Mouse (Mus musculus) heart, postnatal 14 days (tissue): ENCODE measurements around the gene Ccdc188. TPM values are rescaled to one million over a fixed set of nuclear protein-coding genes. Genes with fewer than 3 reads are reported as not detected.

Experiments
- DNase-seq, 2 experiments: peaks; one replicate each; pipeline ENCODE4 v3.0.0; 2021 to 2022
- intact Hi-C: fragments of 180-260 bp; cut with DNase I; formaldehyde crosslinking; loops from one replicate; pipeline ENCODE4 v1.15.1; 2025
- total RNA-seq, 2 experiments: library from RNA; stranded (reverse); gene quantifications; 2 replicates each; pipeline ENCODE4 v1.2.3; 2021

Gene Ccdc188
- total RNA-seq, 2 experiments from 2014 or later, result not detected

- intact Hi-C loops, result no loop called here
- DNase-seq, result no peak
These were observed 15.8 kb downstream of the Ccdc188 start for GRCm38 (mm10) chr16:18233451-18233850.

GRCm38 (mm10) chr16:18233919-18234670 is 16.4 kb downstream of the Ccdc188 start:
- DNase-seq, result no peak
- intact Hi-C loops, result no loop called here

DNA sequence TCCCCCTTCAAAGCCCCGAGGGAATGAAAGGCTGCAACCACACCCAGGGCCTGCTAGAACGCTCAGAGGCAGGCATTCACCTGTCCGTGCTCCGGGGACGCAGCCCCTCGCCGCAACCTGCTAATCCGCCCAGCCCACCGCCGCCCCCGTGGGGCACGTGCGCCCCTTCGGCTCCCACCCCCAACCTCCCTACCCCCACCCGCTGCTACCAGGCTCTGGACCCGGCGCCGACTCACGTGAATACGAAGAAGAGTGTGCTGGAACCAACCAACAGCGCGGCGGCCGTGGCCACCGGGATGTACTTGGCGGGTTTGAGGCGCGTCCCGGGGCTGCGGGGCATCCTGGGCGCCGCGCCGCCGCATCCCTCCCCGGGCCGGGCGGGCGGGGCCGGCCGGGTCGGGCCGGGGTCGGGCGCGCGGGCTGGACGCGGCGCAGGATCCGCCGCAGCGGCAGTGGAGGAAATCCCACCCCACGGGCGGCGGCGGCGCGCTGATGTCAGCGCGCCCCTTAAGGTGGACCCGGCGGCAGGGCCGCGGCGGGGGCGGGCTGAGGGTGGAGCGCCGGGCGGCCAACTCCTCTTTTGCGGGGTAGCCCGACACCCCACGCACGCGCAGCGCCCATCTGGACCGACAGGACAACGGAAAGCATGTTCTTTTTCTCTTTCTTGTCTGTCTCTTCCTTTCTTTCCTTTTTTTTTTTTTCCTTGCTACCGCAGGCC is 17.2 kb downstream of the Ccdc188 start, which contains the start of gene Zdhhc8:
Zdhhc8 (minus strand) TSS at position 466 of the 718 bp plus-strand sequence.
- DNase-seq, result peak; percentile 82 to 88
- intact Hi-C loops, result no loop called here

- intact Hi-C loops, result no loop called here
- DNase-seq, result peak; percentile 74 to 75
These were observed 17.8 kb downstream of the Ccdc188 start for GRCm38 (mm10) chr16:18235389-18236065.

GRCm38 (mm10) chr16:18236676-18237501 is 19.2 kb downstream of the Ccdc188 start:
- no peak for DNase-seq
- intact Hi-C loops, result no loop called here

- DNase-seq, result no peak
- intact Hi-C loops, result no loop called here
These were observed 23.9 kb downstream of the Ccdc188 start for GRCm38 (mm10) chr16:18241581-18241980.

GRCm38 (mm10) chr16:18247521-18248399 is 30.1 kb downstream of the Ccdc188 start:
- no peak for DNase-seq
- intact Hi-C loops, result loop anchor here (2.0 kb wide), 1 partner anchor 39 kb away; no protein-coding TSS in a partner anchor

DNA sequence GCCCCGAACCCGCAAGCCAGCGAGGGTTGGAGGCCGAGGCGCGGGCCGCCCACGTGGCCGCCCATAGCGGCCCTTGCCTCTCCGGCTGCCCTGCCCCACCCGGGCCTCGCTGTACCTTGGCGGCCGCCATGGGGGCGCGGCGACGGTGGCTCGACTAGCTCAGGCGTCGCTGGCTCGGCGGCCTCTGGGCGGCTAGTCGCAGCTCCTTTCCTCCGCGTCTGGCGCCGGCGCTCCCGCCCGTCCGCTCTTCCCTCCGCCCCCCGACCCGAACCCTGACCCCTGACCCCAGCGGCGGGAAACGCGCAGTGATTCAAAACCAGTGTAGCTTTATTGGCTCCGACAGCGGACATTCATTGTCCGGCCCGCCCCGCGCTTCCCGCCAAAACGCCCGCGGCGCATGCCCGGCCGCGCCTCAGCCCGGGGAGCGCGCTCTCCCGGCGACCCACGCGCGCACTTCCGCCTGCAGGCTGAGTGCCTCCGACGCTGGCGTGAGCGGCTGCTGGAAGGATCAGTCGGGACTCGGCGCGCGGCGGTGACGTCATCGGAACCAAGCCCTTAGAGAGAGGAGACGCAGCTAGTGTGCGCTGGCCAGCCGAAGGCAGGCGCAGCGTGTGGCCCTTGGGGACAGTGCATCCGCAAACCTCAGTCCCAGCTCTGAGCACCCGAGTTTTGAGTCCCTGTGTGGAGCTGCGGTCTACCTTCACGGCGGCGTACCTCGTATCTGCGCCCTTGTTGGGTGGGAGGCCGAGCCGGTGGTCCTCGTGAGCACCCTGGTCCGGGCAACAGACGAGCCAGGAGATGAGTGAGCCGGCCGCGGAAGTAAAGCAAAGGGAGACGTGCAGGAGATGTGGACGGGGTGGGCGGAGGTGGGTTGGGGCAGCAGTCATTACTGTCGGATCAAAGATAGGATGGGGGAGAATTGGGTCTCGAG is 31.0 kb downstream of the Ccdc188 start, which contains the start of the genes Trmt2a and Ranbp1:
Trmt2a (plus strand) TSS at position 247 of the 931 bp plus-strand sequence.
Ranbp1 (minus strand) TSS at position 300 of the 931 bp plus-strand sequence.
- peak; percentile 99 for DNase-seq
- intact Hi-C loops, result loop anchor here (2.0 kb wide), 1 partner anchor 38 kb away; no protein-coding TSS in a partner anchor

GRCm38 (mm10) chr16:18249364-18249967 is 31.8 kb downstream of the Ccdc188 start:
- intact Hi-C loops, result loop anchor here (2.0 kb wide), 1 partner anchor 37 kb away; no protein-coding TSS in a partner anchor
- DNase-seq, result peak; percentile 43 to 53

DNA sequence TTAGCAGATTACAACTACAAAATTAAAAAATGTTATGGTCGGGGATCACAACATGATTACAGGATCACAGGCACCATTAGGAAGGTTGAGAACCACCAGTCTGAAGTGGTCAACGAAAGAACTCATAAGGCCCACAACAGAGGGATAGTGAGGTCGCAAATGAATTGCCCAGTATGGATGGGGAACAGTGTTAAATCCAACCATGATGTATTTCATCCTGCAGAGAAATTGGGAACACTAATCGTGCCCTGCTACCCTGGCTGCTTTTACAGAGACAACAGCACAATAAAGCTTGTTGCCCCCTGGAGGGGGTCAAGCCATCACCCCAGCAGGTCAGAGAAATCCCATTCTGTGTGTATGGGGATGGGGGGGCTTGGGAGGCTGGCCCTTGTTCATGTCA is 32.6 kb downstream of the Ccdc188 start:
- intact Hi-C loops, result no loop called here
- no peak for DNase-seq

- DNase-seq, result no peak
- intact Hi-C loops, result no loop called here
These were observed 33.4 kb downstream of the Ccdc188 start for GRCm38 (mm10) chr16:18250828-18251790.

DNA sequence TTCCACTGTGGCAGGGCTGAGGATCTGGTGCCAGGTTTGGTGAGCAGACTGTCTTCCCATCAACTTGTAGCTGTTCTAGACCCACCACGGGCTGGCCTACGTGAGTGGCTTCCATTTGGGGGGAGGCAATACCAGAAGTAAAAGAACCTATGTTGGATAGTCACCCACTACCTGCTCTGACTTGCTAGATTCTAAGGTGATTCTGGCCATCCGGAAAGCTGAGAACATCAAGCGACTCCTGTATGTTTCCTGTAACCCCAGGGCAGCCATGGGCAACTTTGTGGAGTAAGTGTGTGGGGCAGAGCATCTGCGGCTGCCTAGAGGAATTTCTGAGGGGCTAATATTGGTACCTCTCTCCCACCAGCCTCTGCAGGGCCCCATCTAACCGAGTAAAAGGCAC is 35.1 kb downstream of the Ccdc188 start:
- intact Hi-C loops, result no loop called here

DNA sequence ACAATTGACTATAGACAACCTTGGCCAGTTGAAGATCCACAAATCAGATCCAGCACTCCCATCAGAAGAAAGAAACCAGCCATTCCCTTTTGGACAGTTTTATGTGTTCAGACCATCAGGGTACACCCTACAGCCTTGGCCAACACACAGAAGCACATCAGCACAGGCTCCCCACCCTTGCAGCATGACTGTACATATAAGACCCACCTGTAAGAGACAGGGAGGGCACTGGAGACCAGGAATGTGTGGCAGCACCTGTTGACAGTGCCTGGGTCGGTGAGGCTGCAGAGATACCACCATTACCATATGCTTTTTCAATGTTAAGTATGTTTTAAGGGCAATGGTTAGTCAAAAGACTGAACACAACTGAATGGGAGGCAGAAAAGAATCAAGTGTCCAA is 36.2 kb downstream of the Ccdc188 start:
- DNase-seq, result no peak
- intact Hi-C loops, result no loop called here

More for the DNA sequence above, 35.1 kb downstream of the Ccdc188 start:
- no peak for DNase-seq

GRCm38 (mm10) chr16:18258221-18258620 is 40.5 kb downstream of the Ccdc188 start, which contains the start of gene Gm49776:
TSS of gene Gm49776 (minus strand) at chr16:18258321.
- intact Hi-C loops, result no loop called here
- no peak for DNase-seq

DNA sequence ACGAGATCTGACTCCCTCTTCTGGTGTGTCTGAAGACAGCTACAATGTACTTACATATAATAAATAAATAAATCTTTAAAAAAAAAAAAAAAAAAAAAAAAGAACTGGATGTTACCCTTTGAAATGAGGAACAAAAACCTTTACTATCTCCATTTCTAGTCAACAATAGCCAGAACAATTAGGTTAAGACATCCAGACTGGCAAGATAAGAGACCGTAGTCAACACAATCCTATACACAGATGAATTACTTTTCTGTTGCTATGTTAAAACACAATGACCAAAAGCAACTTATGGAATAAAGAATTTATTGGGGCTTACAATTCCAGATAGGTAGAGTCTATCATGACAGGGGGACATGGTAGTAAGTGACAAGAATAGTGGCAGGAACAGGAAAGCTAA is 47.3 kb downstream of the Ccdc188 start:
- intact Hi-C loops, result no loop called here
- no peak for DNase-seq

DNA sequence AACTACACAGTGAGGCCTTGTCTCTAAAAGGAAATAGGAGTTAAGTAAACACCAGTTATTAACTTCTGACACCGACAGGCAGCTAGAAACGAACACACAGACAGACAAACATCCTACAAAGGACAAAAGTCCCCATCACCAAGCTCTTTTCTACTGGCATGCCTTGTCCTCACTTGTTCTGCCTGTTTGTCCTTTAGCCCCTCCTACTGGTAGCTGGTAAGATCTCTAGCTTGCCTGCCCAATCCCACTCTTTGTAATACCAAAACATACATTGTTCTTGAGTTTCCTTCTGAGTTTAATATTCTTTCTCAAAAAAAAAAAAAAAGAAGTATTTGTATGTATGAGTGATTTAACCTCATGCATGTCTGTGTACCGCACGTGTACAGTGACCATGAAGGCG is 50.5 kb downstream of the Ccdc188 start:
- intact Hi-C loops, result no loop called here
- DNase-seq, result no peak
